In genomic region chr9:111311031-111311842, GRCm38 (mm10) we compare ENCODE assay signal across 9 mouse cellular contexts. TPM values are rescaled to one million over a fixed set of nuclear protein-coding genes. Genes with fewer than 3 reads are reported as not detected.
A peak's percentile ranks its signal among the peaks of the same experiment; 100 is the strongest.
DNase-seq lines count a peak whose midpoint lies in the region; ATAC-seq lines count a peak whose summit lies in the region.
"Had no signal": no experiment of that assay in that cellular context is flagged by ENCODE, and none has a peak within 500 bp of the region (broad histone marks: within the 10 kb centered on the region; RNA-seq: fewer than 3 reads in every experiment).

Trank1 (plus strand) TSS chr9:111311739.

- peak in 1 of 2 experiments; percentile 44 for DNase-seq in layer of hippocampus, adult 18-20 months (ENCODE audit: low spot score in 2 of 2)
- no peak for DNase-seq in layer of hippocampus, adult 11-12 months (ENCODE audit: low spot score)
- peak; percentile 81 for DNase-seq in adrenal gland, postnatal 14 days
- peak; percentile 25 for DNase-seq in forebrain, embryonic 10.5 days (ENCODE audit: extremely low spot score, low spot score)
- peak; percentile 71 for DNase-seq in retina, postnatal 1 day

- WGBS in forebrain, embryonic 10.5 days, result 8% methylated on average over 70 of the region's 72 CpGs
- WGBS in hindbrain, embryonic 16.5 days, result 8% methylated on average over 64 of the region's 72 CpGs
- 9% methylated on average over 66 of the region's 72 CpGs for WGBS in limb, embryonic 15.5 days

- peaks cover 65% of the 10 kb centered on the region for H3K27me3 ChIP-seq in forebrain, embryonic 10.5 days (ENCODE audit: poor library complexity, severe bottlenecking)
- peaks cover 25% of the 10 kb centered on the region for H3K27me3 ChIP-seq in hindbrain, embryonic 16.5 days (replicated peaks; ENCODE audit: control insufficient read depth, insufficient read depth, low read length)
- peaks cover 59% of the 10 kb centered on the region for H3K27me3 ChIP-seq in limb, embryonic 15.5 days

- peak within 1 kb of the TSS; percentile 56 for H3K4me3 ChIP-seq in forebrain, embryonic 10.5 days
- H3K4me3 ChIP-seq in hindbrain, embryonic 16.5 days (ENCODE audit: low read length), result peak within 1 kb of the TSS; percentile 71
- peak within 1 kb of the TSS; percentile 49 for H3K4me3 ChIP-seq in limb, embryonic 15.5 days

- H3K36me3 ChIP-seq in forebrain, embryonic 10.5 days (replicated peaks), result no peaks in the 10 kb centered on the region
- H3K36me3 ChIP-seq in hindbrain, embryonic 16.5 days (ENCODE audit: control insufficient read depth, insufficient read depth, low read length), result no peaks in the 10 kb centered on the region
- no peaks in the 10 kb centered on the region for H3K36me3 ChIP-seq in limb, embryonic 15.5 days

- H3K4me2 ChIP-seq in hindbrain, embryonic 16.5 days (ENCODE audit: low read length), result peak within 1 kb of the TSS; percentile 85
- H3K4me2 ChIP-seq in limb, embryonic 15.5 days, result peak within 1 kb of the TSS; percentile 97

- peak; percentile 77 for ATAC-seq in hindbrain, embryonic 16.5 days
- ATAC-seq in limb, embryonic 15.5 days (ENCODE audit: insufficient number of reproducible peaks, low FRiP score, low TSS enrichment, low read depth), result no peak
- ATAC-seq in erythroid progenitor cell, adult 5-6 weeks (replicated peaks; ENCODE audit: low FRiP score, poor library complexity, severe bottlenecking), result no peak

- peaks cover 18% of the 10 kb centered on the region for H3K4me1 ChIP-seq in forebrain, embryonic 10.5 days
- peaks cover 8% of the 10 kb centered on the region for H3K4me1 ChIP-seq in hindbrain, embryonic 16.5 days (ENCODE audit: control insufficient read depth, insufficient read depth, low read depth, low read length)
- H3K4me1 ChIP-seq in limb, embryonic 15.5 days, result peaks cover 20% of the 10 kb centered on the region

- peak within 1 kb of the TSS; percentile 54; the same call in 1 of the 2 replicates for H3K27ac ChIP-seq in forebrain, embryonic 10.5 days
- peak within 1 kb of the TSS; percentile 74 for H3K27ac ChIP-seq in hindbrain, embryonic 16.5 days (ENCODE audit: low read depth, low read length)
- no peak within 1 kb of the TSS for H3K27ac ChIP-seq in limb, embryonic 15.5 days
- H3K27ac ChIP-seq: macrophage had no signal

- H3K9ac ChIP-seq in hindbrain, embryonic 16.5 days (ENCODE audit: low read depth, low read length), result peak within 1 kb of the TSS; percentile 76
- H3K9ac ChIP-seq in limb, embryonic 15.5 days, result 0 out of 2 replicates have a peak within 1 kb of the TSS, but pooled peaks have one; percentile 14

- H3K9me3 ChIP-seq in forebrain, embryonic 10.5 days, result peaks cover 15% of the 10 kb centered on the region
- H3K9me3 ChIP-seq in hindbrain, embryonic 16.5 days (ENCODE audit: control insufficient read depth, low read length), result no peaks in the 10 kb centered on the region; the same call in 1 of the 2 replicates
- H3K9me3 ChIP-seq in limb, embryonic 15.5 days, result no peaks in the 10 kb centered on the region; the same call in 1 of the 2 replicates

RNA-seq across cellular contexts. Expression of gene Trank1, which starts in this region (rescaled TPM):
- 100 to 1,000 TPM; 220 TPM for total RNA-seq in layer of hippocampus, adult 18-20 months (2021)
- 56.4 and 61.0 TPM in 2 replicates for total RNA-seq in adrenal gland, postnatal 14 days (2021)
- polyA plus RNA-seq in forebrain, embryonic 10.5 days (2016; fragmentation: Nextera tagmentation; extraction: Ambion mirVana), result 0.15 and 0.20 TPM in 2 replicates
- 11.6 TPM in 2 replicates for polyA plus RNA-seq in hindbrain, embryonic 16.5 days (2015; fragmentation: Nextera tagmentation; extraction: Ambion mirVana)
- 0.57 and 0.76 TPM in 2 replicates for polyA plus RNA-seq in limb, embryonic 15.5 days (2015; fragmentation: Nextera tagmentation; extraction: Ambion mirVana)
- total RNA-seq in erythroid progenitor cell, adult 5-6 weeks (2015; ENCODE audit: low replicate concordance), result not detected in 2 replicates
- total RNA-seq in erythroid progenitor cell, adult 5-6 weeks (2017; ENCODE audit: low replicate concordance), result not detected in 2 replicates
- polyA plus RNA-seq: macrophage had no signal

Comparison
In these comparisons a context has a peak if more than half of its experiments do, and no peak if none do; other contexts are left out.
1. RNA of gene Trank1 (total RNA-seq): 220 TPM in layer of hippocampus, adult 18-20 months and 56.4 to 61.0 TPM in adrenal gland, postnatal 14 days; not detected in erythroid progenitor cell, adult 5-6 weeks; every median in the first group is over 10 times any median in the second.
2. Peak in DNase-seq, H3K4me3 ChIP-seq and H3K27ac ChIP-seq in forebrain, embryonic 10.5 days; RNA of the gene not detected or under 1 TPM.
3. Peak in every context shown above with its lines, with median percentiles within 50 percentile points of each other: H3K4me3 ChIP-seq.